ENCODE assay signal across 9 mouse cellular contexts in genomic region chr7:126265949-126266348, GRCm38 (mm10). TPM values are rescaled to one million over a fixed set of nuclear protein-coding genes. Genes with fewer than 3 reads are reported as not detected.
DNase-seq lines count a peak whose midpoint lies in the region; ATAC-seq lines count a peak whose summit lies in the region.
"Had no signal": no experiment of that assay in that cellular context is flagged by ENCODE, and none has a peak within 500 bp of the region (broad histone marks: within the 10 kb centered on the region; RNA-seq: fewer than 3 reads in every experiment).

No protein-coding gene starts in this region.

- H3K4me3 ChIP-seq in intestine, embryonic 15.5 days (replicated peaks) = no peak overlapping the region
- H3K4me3 ChIP-seq: liver, embryonic 13.5 days had no signal

- H3K36me3 ChIP-seq in intestine, embryonic 15.5 days = no peaks in the 10 kb centered on the region
- H3K36me3 ChIP-seq: liver, embryonic 13.5 days had no signal

- no peak overlapping the region for H3K4me2 ChIP-seq in intestine, embryonic 15.5 days (replicated peaks)
- H3K4me2 ChIP-seq: liver, embryonic 13.5 days had no signal

- peaks cover 7% of the 10 kb centered on the region; the same call in 1 of the 2 replicates for H3K4me1 ChIP-seq in intestine, embryonic 15.5 days (replicated peaks)

- no peaks in the 10 kb centered on the region for H3K9me3 ChIP-seq in intestine, embryonic 15.5 days
- H3K9me3 ChIP-seq: liver, embryonic 13.5 days had no signal

- 42% methylated on average over 9 of the region's 9 CpGs for WGBS in intestine, embryonic 15.5 days

- DNase-seq in adrenal gland, postnatal 10 days = peak; percentile 87
- peak; percentile 67 to 74 for DNase-seq in cerebellum, adult 18-20 months
- DNase-seq in frontal cortex, postnatal 25 days (ENCODE audit: low spot score in 2 of 2) = peak; percentile 69 to 84
- DNase-seq in left cerebral cortex, adult 9 months (ENCODE audit: low spot score in 2 of 2) = peak; percentile 73 to 93
- DNase-seq in ovary, postnatal 14 days (ENCODE audit: low spot score) = peak; percentile 57
- no peak for DNase-seq in embryo, embryonic 11 days
- DNase-seq: liver, embryonic 13.5 days had no signal

- H3K9ac ChIP-seq in intestine, embryonic 15.5 days = no peak overlapping the region
- H3K9ac ChIP-seq: liver, embryonic 13.5 days had no signal

- peak overlapping the region; percentile 2; the same call in 1 of the 2 replicates for H3K27ac ChIP-seq in intestine, embryonic 15.5 days
- H3K27ac ChIP-seq: liver, embryonic 13.5 days had no signal

- ATAC-seq in intestine, embryonic 15.5 days = peak; percentile 58
- ATAC-seq in megakaryocyte, adult 5-6 weeks (ENCODE audit: poor library complexity, severe bottlenecking) = no peak

- no peaks in the 10 kb centered on the region for H3K27me3 ChIP-seq in intestine, embryonic 15.5 days (replicated peaks)

RNA-seq across cellular contexts. Expression of gene Sbk1, which starts 6.5 kb away (rescaled TPM):
- total RNA-seq in adrenal gland, postnatal 10 days (2021) = 10 to 100 TPM; 40.7 to 52.5 TPM
- polyA plus RNA-seq in intestine, embryonic 15.5 days (2015; fragmentation: Nextera tagmentation; extraction: Ambion mirVana) = 16.9 and 17.7 TPM in 2 replicates
- 4.7 and 5.2 TPM in 2 replicates for total RNA-seq in megakaryocyte, adult 5-6 weeks (2015)
- 5.1 and 5.6 TPM in 2 replicates for total RNA-seq in megakaryocyte, adult 5-6 weeks (2017)

Comparison
In these comparisons a context has a peak if more than half of its experiments do, and no peak if none do; other contexts are left out.
1. RNA of gene Sbk1, which starts 6.5 kb away (total RNA-seq): 40.7 to 52.5 TPM in adrenal gland, postnatal 10 days; 4.7 to 5.6 TPM in megakaryocyte, adult 5-6 weeks; every median in the first group is over 4 times any median in the second.